9 mouse cellular contexts compared by ENCODE assay signal in genomic region chr1:131882787-131883186, GRCm38 (mm10). TPM values are rescaled to one million over a fixed set of nuclear protein-coding genes. Genes with fewer than 3 reads are reported as not detected.
DNase-seq lines count a peak whose midpoint lies in the region; ATAC-seq and TF ChIP-seq lines count a peak whose summit lies in the region.
"Had no signal": no experiment of that assay in that cellular context is flagged by ENCODE, and none has a peak within 500 bp of the region (broad histone marks: within the 10 kb centered on the region; RNA-seq: fewer than 3 reads in every experiment).

No protein-coding gene starts in this region.

- no peaks in the 10 kb centered on the region for H3K36me3 ChIP-seq in kidney, postnatal 0 days (ENCODE audit: insufficient read depth, low read length)
- H3K36me3 ChIP-seq: limb, embryonic 13.5 days had no signal

- H3K27me3 ChIP-seq in kidney, postnatal 0 days (ENCODE audit: insufficient read depth, low read length): no peaks in the 10 kb centered on the region
- peaks cover 4% of the 10 kb centered on the region for H3K27me3 ChIP-seq in Patski
- H3K27me3 ChIP-seq: limb, embryonic 13.5 days had no signal

- no peak for ATAC-seq in kidney, postnatal 0 days (replicated peaks; ENCODE audit: low FRiP score, low read depth)
- ATAC-seq in Patski: no peak
- 0 out of 2 replicates have a peak, but pooled peaks have one; percentile 27 for ATAC-seq in granulocyte monocyte progenitor cell, adult 5-6 weeks (replicated peaks; ENCODE audit: poor library complexity, severe bottlenecking)

- no peak overlapping the region for H3K9ac ChIP-seq in kidney, postnatal 0 days (ENCODE audit: low read depth, low read length)
- H3K9ac ChIP-seq: limb, embryonic 13.5 days had no signal

- POLR2A ChIA-PET in Patski (lab: Charles Lee): no interaction called here

- peak; percentile 57 for TF ChIP-seq CTCF in kidney, postnatal 0 days (IDR thresholded peaks at IDR 0.05; ENCODE audit: low read depth)
- TF ChIP-seq CTCF in Patski (IDR thresholded peaks at IDR 0.05): peak; percentile 84

- no peaks in the 10 kb centered on the region for H3K9me3 ChIP-seq in kidney, postnatal 0 days (replicated peaks; ENCODE audit: low read length)
- H3K9me3 ChIP-seq: limb, embryonic 13.5 days had no signal

- 66% methylated on average over 2 of the region's 2 CpGs for WGBS in kidney, postnatal 0 days

- in situ Hi-C loops in Patski (cut with MboI; ENCODE audit: low pct_unique_long_range_greater_than_20kb): no loop called here

- CTCF ChIA-PET in Patski (lab: Charles Lee): interaction anchor here (0.6 to 1.5 kb wide), 6 partner anchors 8 to 170 kb away, joined by 3 read pairs; partner anchors contain the start of gene Rab29

- no peak for DNase-seq in kidney, postnatal 0 days (ENCODE audit: low spot score)
- no peak for DNase-seq in kidney, postnatal 14 days
- DNase-seq in Patski (ENCODE audit: low read depth, low spot score): no peak
- peak; percentile 19 to 71 for DNase-seq in spleen, postnatal 4 days (ENCODE audit: low spot score in 2 of 2)
- DNase-seq in layer of hippocampus, adult 9-11 months: no peak
- DNase-seq in layer of hippocampus, postnatal 36 days: no peak
- DNase-seq in urinary bladder, postnatal 25 days (ENCODE audit: low spot score): no peak

- H3K4me2 ChIP-seq in kidney, postnatal 0 days (ENCODE audit: low read length): no peak overlapping the region
- H3K4me2 ChIP-seq: limb, embryonic 13.5 days had no signal

- no peaks in the 10 kb centered on the region for H3K4me1 ChIP-seq in kidney, postnatal 0 days (replicated peaks; ENCODE audit: insufficient read depth, low read length)
- H3K4me1 ChIP-seq: limb, embryonic 13.5 days had no signal

- H3K27ac ChIP-seq in kidney, postnatal 0 days: no peak overlapping the region
- H3K27ac ChIP-seq: limb, embryonic 13.5 days had no signal

- no peak overlapping the region for H3K4me3 ChIP-seq in kidney, postnatal 0 days (replicated peaks; ENCODE audit: low read depth, low read length)
- H3K4me3 ChIP-seq: limb, embryonic 13.5 days had no signal

RNA-seq across cellular contexts. Expression of gene Rab29, which starts 15.8 kb away (rescaled TPM):
- polyA plus RNA-seq in kidney, postnatal 0 days (2015; fragmentation: Nextera tagmentation; extraction: Ambion mirVana): 23.4 and 26.7 TPM in 2 replicates
- polyA plus RNA-seq in Patski (2021): 12.9 TPM
- total RNA-seq in granulocyte monocyte progenitor cell, adult 5-6 weeks (2014; fragmentation: Nextera tagmentation): 20.2 and 22.2 TPM in 2 replicates
- 22.9 and 26.2 TPM in 2 replicates for total RNA-seq in granulocyte monocyte progenitor cell, adult 5-6 weeks (2017)
- 10 to 100 TPM in 1 of 2 experiments, 1 to 10 TPM in 1; 9.9 to 10.7 TPM for total RNA-seq in layer of hippocampus, postnatal 36 days (2021)

RNA-seq across cellular contexts. Expression of gene Nucks1, which starts 27.5 kb away (rescaled TPM):
- polyA plus RNA-seq in kidney, postnatal 0 days (2015; fragmentation: Nextera tagmentation; extraction: Ambion mirVana): 55.2 and 59.9 TPM in 2 replicates
- 37.8 TPM for polyA plus RNA-seq in Patski (2021)
- total RNA-seq in granulocyte monocyte progenitor cell, adult 5-6 weeks (2014; fragmentation: Nextera tagmentation): 147 and 170 TPM in 2 replicates
- total RNA-seq in granulocyte monocyte progenitor cell, adult 5-6 weeks (2017): 341 and 364 TPM in 2 replicates
- 100 to 1,000 TPM; 150 to 156 TPM for total RNA-seq in layer of hippocampus, postnatal 36 days (2021)

RNA-seq across cellular contexts. Expression of gene Slc41a1, which starts 55.5 kb away (rescaled TPM):
- 12.2 and 12.6 TPM in 2 replicates for polyA plus RNA-seq in kidney, postnatal 0 days (2015; fragmentation: Nextera tagmentation; extraction: Ambion mirVana)
- polyA plus RNA-seq in Patski (2021): 25.8 TPM
- 8.0 and 11.0 TPM in 2 replicates for total RNA-seq in granulocyte monocyte progenitor cell, adult 5-6 weeks (2014; fragmentation: Nextera tagmentation)
- 3.1 and 7.4 TPM in 2 replicates for total RNA-seq in granulocyte monocyte progenitor cell, adult 5-6 weeks (2017)
- total RNA-seq in layer of hippocampus, postnatal 36 days (2021): 10 to 100 TPM; 55.5 to 64.4 TPM

Comparison
In these comparisons a context has a peak if more than half of its experiments do, and no peak if none do; other contexts are left out.
1. DNase-seq: peak in spleen, postnatal 4 days (2 of 2); none in kidney, postnatal 0 days (single experiment), kidney, postnatal 14 days (single experiment), Patski (single experiment), layer of hippocampus, adult 9-11 months (single experiment), layer of hippocampus, postnatal 36 days (0 of 2) and urinary bladder, postnatal 25 days (single experiment).
2. RNA of gene Slc41a1, which starts 55.5 kb away (total RNA-seq): 55.5 to 64.4 TPM in layer of hippocampus, postnatal 36 days; 3.1 to 11.0 TPM in granulocyte monocyte progenitor cell, adult 5-6 weeks; every median in the first group is over 4 times any median in the second.